10 mouse cellular contexts compared by ENCODE assay signal in genomic region chrX:152818996-152819395, GRCm38 (mm10). TPM values are rescaled to one million over a fixed set of nuclear protein-coding genes. Genes with fewer than 3 reads are reported as not detected.
A peak's percentile ranks its signal among the peaks of the same experiment; 100 is the strongest.
DNase-seq lines count a peak whose midpoint lies in the region; ATAC-seq and TF ChIP-seq lines count a peak whose summit lies in the region.
"Had no signal": no experiment of that assay in that cellular context is flagged by ENCODE, and none has a peak within 500 bp of the region (broad histone marks: within the 10 kb centered on the region; RNA-seq: fewer than 3 reads in every experiment).

No protein-coding gene starts in this region.

- peak; percentile 16 for DNase-seq in forebrain, postnatal 0 days
- DNase-seq in layer of hippocampus, adult 11-12 months (ENCODE audit: low spot score) = peak; percentile 5
- no peak for DNase-seq in layer of hippocampus, adult 9-11 months
- DNase-seq in Muller cell, postnatal 12 days (ENCODE audit: inconsistent ontology term) = peak; percentile 13
- DNase-seq in lung, postnatal 10 days = peak; percentile 19
- DNase-seq in left cerebral cortex, postnatal 14 days (ENCODE audit: low spot score in 2 of 2) = no peak
- no peak for DNase-seq in ovary, postnatal 36 days (ENCODE audit: low spot score)

- ATAC-seq in forebrain, postnatal 0 days = no peak
- no peak for ATAC-seq in forebrain, embryonic 16.5 days

- peak; percentile 43; the same call in 1 of the 2 replicates for TF ChIP-seq CTCF in forebrain, postnatal 0 days (IDR thresholded peaks at IDR 0.05; ENCODE audit: low read depth)

- H3K36me3 ChIP-seq in forebrain, postnatal 0 days (ENCODE audit: insufficient read depth) = no peaks in the 10 kb centered on the region
- no peaks in the 10 kb centered on the region for H3K36me3 ChIP-seq in forebrain, embryonic 16.5 days (ENCODE audit: control insufficient read depth, insufficient read depth)
- H3K36me3 ChIP-seq: limb, embryonic 15.5 days had no signal

- H3K9me3 ChIP-seq in forebrain, postnatal 0 days (ENCODE audit: low read length) = no peaks in the 10 kb centered on the region
- no peaks in the 10 kb centered on the region for H3K9me3 ChIP-seq in forebrain, embryonic 16.5 days (ENCODE audit: control insufficient read depth, low read length)
- H3K9me3 ChIP-seq: limb, embryonic 15.5 days had no signal

- no peak overlapping the region for H3K9ac ChIP-seq in forebrain, postnatal 0 days
- no peak overlapping the region for H3K9ac ChIP-seq in forebrain, embryonic 16.5 days (replicated peaks; ENCODE audit: low read depth, low read length)
- H3K9ac ChIP-seq: limb, embryonic 15.5 days had no signal

- no peaks in the 10 kb centered on the region for H3K27me3 ChIP-seq in forebrain, postnatal 0 days (ENCODE audit: insufficient read depth, low read length)
- H3K27me3 ChIP-seq in forebrain, embryonic 16.5 days (replicated peaks; ENCODE audit: control insufficient read depth, insufficient read depth, low read length) = no peaks in the 10 kb centered on the region
- H3K27me3 ChIP-seq: limb, embryonic 15.5 days had no signal

- no peak overlapping the region for H3K4me2 ChIP-seq in forebrain, postnatal 0 days (ENCODE audit: low read depth)
- no peak overlapping the region for H3K4me2 ChIP-seq in forebrain, embryonic 16.5 days (ENCODE audit: low read length)
- H3K4me2 ChIP-seq: limb, embryonic 15.5 days had no signal

- intact Hi-C loops in left cerebral cortex, postnatal 14 days (cut with DNase I) = loop anchor here (5.0 to 10.0 kb wide), 2 partner anchors 112 to 204 kb away; no protein-coding TSS in a partner anchor

- H3K4me3 ChIP-seq in forebrain, postnatal 0 days (ENCODE audit: low read depth, low read length) = no peak overlapping the region
- H3K4me3 ChIP-seq in forebrain, embryonic 16.5 days (replicated peaks; ENCODE audit: low read length) = no peak overlapping the region
- H3K4me3 ChIP-seq: erythroblast, embryonic 14.5 days; limb, embryonic 15.5 days had no signal

- H3K4me1 ChIP-seq in forebrain, postnatal 0 days (ENCODE audit: insufficient read depth) = no peaks in the 10 kb centered on the region
- no peaks in the 10 kb centered on the region for H3K4me1 ChIP-seq in forebrain, embryonic 16.5 days (replicated peaks; ENCODE audit: control insufficient read depth, insufficient read depth, low read length)
- H3K4me1 ChIP-seq: limb, embryonic 15.5 days had no signal

- H3K27ac ChIP-seq in forebrain, postnatal 0 days (ENCODE audit: low read depth, low read length) = no peak overlapping the region
- H3K27ac ChIP-seq in forebrain, embryonic 16.5 days (ENCODE audit: low read length) = no peak overlapping the region
- H3K27ac ChIP-seq: limb, embryonic 15.5 days had no signal

RNA-seq across cellular contexts. Expression of gene Gpr143, which starts 37.3 kb away (rescaled TPM):
- total RNA-seq in forebrain, postnatal 0 days (2014; rRNA removed) = not detected in 2 replicates
- 0.18 TPM in 1 of 2 replicates, not detected in the other for polyA plus RNA-seq in forebrain, postnatal 0 days (2015; fragmentation: Nextera tagmentation; extraction: Ambion mirVana)
- not detected in 2 replicates for polyA plus RNA-seq in forebrain, embryonic 16.5 days (2015; fragmentation: Nextera tagmentation; extraction: Ambion mirVana)
- under 1 TPM; 0.22 to 0.47 TPM for total RNA-seq in left cerebral cortex, postnatal 14 days (2021)
- polyA plus RNA-seq: erythroblast, embryonic 14.5 days had no signal

RNA-seq across cellular contexts. Expression of gene Shroom2, which starts 49.7 kb away (rescaled TPM):
- total RNA-seq in forebrain, postnatal 0 days (2014; rRNA removed) = 153 and 167 TPM in 2 replicates
- 56.6 and 82.7 TPM in 2 replicates for polyA plus RNA-seq in forebrain, postnatal 0 days (2015; fragmentation: Nextera tagmentation; extraction: Ambion mirVana)
- polyA plus RNA-seq in forebrain, embryonic 16.5 days (2015; fragmentation: Nextera tagmentation; extraction: Ambion mirVana) = 49.2 and 59.3 TPM in 2 replicates
- 100 to 1,000 TPM; 137 to 144 TPM for total RNA-seq in left cerebral cortex, postnatal 14 days (2021)
- polyA plus RNA-seq: erythroblast, embryonic 14.5 days had no signal

Comparison
In these comparisons a context has a peak if more than half of its experiments do, and no peak if none do; other contexts are left out.
1. DNase-seq: peak in forebrain, postnatal 0 days (single experiment), layer of hippocampus, adult 11-12 months (single experiment), Muller cell, postnatal 12 days (single experiment) and lung, postnatal 10 days (single experiment); none in layer of hippocampus, adult 9-11 months (single experiment), left cerebral cortex, postnatal 14 days (0 of 2) and ovary, postnatal 36 days (single experiment).